Mouse (Mus musculus) forebrain, embryonic 15.5 days (tissue): ENCODE measurements around the gene Man2a1. TPM values are rescaled to one million over a fixed set of nuclear protein-coding genes. Genes with fewer than 3 reads are reported as not detected.

Experiments
- ATAC-seq: fragments of 200-750 bp; cut with Nextera tagmentation; replicated peaks from 2 replicates; pipeline ENCODE4 v1.8.0; 2017; ENCODE audit warnings: mild to moderate bottlenecking, moderate TSS enrichment, moderate library complexity
- H3K27ac ChIP-seq: fragments of 300-500 bp; sonication (generic); replicated peaks from 2 replicates; pipeline ENCODE4 v1.5.1; 2015; ENCODE audit warnings: mild to moderate bottlenecking, inconsistent platforms
- H3K27me3 ChIP-seq: fragments of 300-500 bp; sonication (generic); 2 replicates; pipeline ENCODE4 v1.6.1; 2015; ENCODE audit warnings: inconsistent platforms
- H3K36me3 ChIP-seq: fragments of 300-500 bp; sonication (generic); 2 replicates; pipeline ENCODE4 v1.6.1; 2015; ENCODE audit warnings: mild to moderate bottlenecking, inconsistent platforms
- H3K4me1 ChIP-seq: fragments of 300-500 bp; sonication (generic); 2 replicates; pipeline ENCODE4 v1.6.1; 2015; ENCODE audit warnings: inconsistent platforms
- H3K4me2 ChIP-seq: fragments of 300-500 bp; sonication (generic); replicated peaks from 2 replicates; pipeline ENCODE4 v1.6.1; 2015; ENCODE audit warnings: mild to moderate bottlenecking, inconsistent platforms
- H3K4me3 ChIP-seq: fragments of 300-500 bp; sonication (generic); 2 replicates; pipeline ENCODE4 v1.5.1; 2015; ENCODE audit warnings: mild to moderate bottlenecking, inconsistent platforms
- H3K9ac ChIP-seq: fragments of 300-500 bp; sonication (generic); replicated peaks from 2 replicates; pipeline ENCODE4 v1.6.1; 2015; ENCODE audit warnings: mild to moderate bottlenecking, inconsistent platforms
- H3K9me3 ChIP-seq: fragments of 300-500 bp; sonication (generic); 2 replicates; pipeline ENCODE4 v1.6.1; 2016; ENCODE audit warnings: inconsistent platforms
- WGBS: fragments of 180-500 bp; shearing (Covaris S2); methylation state at CpG from one replicate; pipeline ENCODE4 v1.1.7; 2015; ENCODE audit warnings: mixed read lengths; 5-methylcytosine and 5-hydroxymethylcytosine counted together
- polyA plus RNA-seq: library from polyadenylated mRNA; unstranded; fragments of >200 nt; fragmentation: Nextera tagmentation; extraction: Ambion mirVana; gene quantifications from 2 replicates; pipeline ENCODE4 v1.2.1, GENCODE M21; 2015

The Man2a1 gene
- polyA plus RNA-seq, 1 experiment from 2014 or later = 3.4 TPM

DNA sequence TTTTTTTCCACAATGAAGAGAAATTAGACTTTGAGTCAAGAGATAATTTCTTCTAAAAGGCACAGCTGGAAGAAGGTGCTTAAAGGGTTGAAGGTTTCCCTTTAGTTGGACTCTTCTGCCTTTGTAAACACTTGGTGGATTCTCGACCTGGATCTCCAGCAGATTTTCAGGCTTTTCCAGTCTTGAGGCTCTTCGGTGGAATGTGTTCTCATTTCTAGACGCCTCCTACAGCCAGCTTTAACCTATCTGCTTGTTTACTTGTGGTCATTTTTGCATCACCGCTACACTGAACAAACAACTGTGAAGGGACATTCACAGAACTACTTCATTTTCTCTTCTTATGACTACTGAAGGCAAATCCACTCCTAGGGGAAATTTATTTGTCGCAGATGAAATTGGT, 173.7 kb downstream of the Man2a1 start:
- H3K9ac ChIP-seq = no peak overlapping the region
- H3K27me3 ChIP-seq = no peaks in the 10 kb centered on the region
- no peaks in the 10 kb centered on the region for H3K36me3 ChIP-seq
- H3K9me3 ChIP-seq = no peaks in the 10 kb centered on the region
- 93% methylated on average over 5 of the region's 5 CpGs for WGBS
- H3K4me2 ChIP-seq = no peak overlapping the region
- H3K4me1 ChIP-seq = no peaks in the 10 kb centered on the region; the same call in 1 of the 2 replicates
- H3K4me3 ChIP-seq = no peak overlapping the region
- no peak overlapping the region for H3K27ac ChIP-seq
- no peak for ATAC-seq

- ATAC-seq = no peak
- 55% methylated on average over 3 of the region's 3 CpGs for WGBS
- Histone ChIP-seq H3K27me3 (no peaks in the 10 kb centered on the region), H3K4me1 (no peaks in the 10 kb centered on the region), H3K4me3 (no peak overlapping the region), H3K36me3 (no peaks in the 10 kb centered on the region), H3K9me3 (no peaks in the 10 kb centered on the region), H3K9ac (no peak overlapping the region), H3K4me2 (no peak overlapping the region), H3K27ac (no peak overlapping the region)
These were observed 177.8 kb downstream of the Man2a1 start for GRCm38 (mm10) chr17:64778300-64778699.

- Histone ChIP-seq H3K4me2 (no peak overlapping the region), H3K36me3 (no peaks in the 10 kb centered on the region), H3K4me3 (no peak overlapping the region), H3K4me1 (no peaks in the 10 kb centered on the region), H3K9ac (no peak overlapping the region), H3K27me3 (no peaks in the 10 kb centered on the region), H3K9me3 (no peaks in the 10 kb centered on the region), H3K27ac (no peak overlapping the region)
- no peak for ATAC-seq
- 96% methylated on average over 12 of the region's 12 CpGs for WGBS
These were observed 178.2 kb downstream of the Man2a1 start for GRCm38 (mm10) chr17:64778756-64779155.

DNA sequence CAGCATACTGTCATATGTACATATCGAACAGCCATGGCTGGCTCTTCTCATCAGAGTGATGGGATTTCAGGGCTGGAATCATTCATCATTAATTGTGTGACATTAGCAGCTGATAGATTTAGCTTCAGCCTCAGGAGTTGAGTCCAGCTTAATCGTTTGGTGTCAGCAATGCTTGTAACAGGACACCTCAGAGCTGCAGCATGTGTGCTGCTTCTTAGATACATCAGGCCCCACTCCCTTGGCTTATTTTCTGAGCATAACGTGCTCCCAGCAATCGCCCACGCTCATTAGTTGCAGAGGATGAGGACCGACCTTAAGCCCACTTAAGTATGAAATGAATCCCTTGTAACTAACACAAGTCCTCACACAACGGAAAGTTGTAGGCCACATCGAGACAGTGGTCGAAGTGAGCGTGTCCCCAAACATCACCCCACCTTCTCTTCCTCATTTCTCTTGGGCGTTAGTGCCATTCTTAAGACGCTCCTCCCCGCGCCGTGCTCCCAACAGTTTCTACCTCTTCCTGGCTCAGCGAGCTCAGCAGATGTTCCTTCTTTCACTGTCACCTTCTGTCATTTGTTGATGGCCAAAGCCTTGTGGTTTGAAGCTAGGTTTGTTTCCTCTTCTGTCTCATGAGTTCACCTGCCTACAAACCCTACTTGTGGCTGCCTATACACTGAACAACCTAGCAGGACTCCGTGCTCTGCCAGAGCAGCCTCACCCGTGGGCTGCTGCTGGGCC, 180.4 kb downstream of the Man2a1 start:
- Histone ChIP-seq H3K4me3 (no peak overlapping the region), H3K27ac (no peak overlapping the region), H3K27me3 (no peaks in the 10 kb centered on the region), H3K9me3 (no peaks in the 10 kb centered on the region), H3K9ac (no peak overlapping the region), H3K36me3 (no peaks in the 10 kb centered on the region), H3K4me1 (no peaks in the 10 kb centered on the region), H3K4me2 (no peak overlapping the region)
- 85% methylated on average over 18 of the region's 18 CpGs for WGBS
- ATAC-seq = no peak

DNA sequence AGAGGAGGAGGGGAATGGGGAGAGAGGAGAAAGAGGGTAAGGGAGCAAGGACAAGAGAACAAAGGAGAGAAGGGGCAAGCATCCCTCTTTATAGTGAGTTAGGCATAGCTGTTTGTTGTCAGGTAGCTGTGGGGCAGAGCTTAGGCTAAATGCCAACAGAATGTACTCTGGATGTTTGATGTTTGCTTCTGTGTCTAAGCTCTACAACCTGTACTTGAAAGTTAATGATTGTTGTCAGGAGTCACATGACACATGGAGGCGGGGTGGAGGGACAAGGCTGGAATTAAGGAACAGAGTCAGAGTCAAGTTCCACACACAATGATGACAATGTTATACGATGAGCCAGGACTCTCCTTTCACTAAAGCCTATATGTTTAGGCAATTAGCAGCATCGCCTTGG, 181.8 kb downstream of the Man2a1 start:
- ATAC-seq = no peak
- Histone ChIP-seq H3K9ac (no peak overlapping the region), H3K27me3 (no peaks in the 10 kb centered on the region), H3K4me1 (no peaks in the 10 kb centered on the region), H3K9me3 (no peaks in the 10 kb centered on the region), H3K36me3 (no peaks in the 10 kb centered on the region), H3K4me3 (no peak overlapping the region), H3K27ac (no peak overlapping the region), H3K4me2 (no peak overlapping the region)
- WGBS = 87% methylated on average over 3 of the region's 3 CpGs

GRCm38 (mm10) chr17:64785961-64786360, 185.4 kb downstream of the Man2a1 start:
- no peaks in the 10 kb centered on the region for H3K27me3 ChIP-seq
- H3K9me3 ChIP-seq = no peaks in the 10 kb centered on the region
- H3K4me3 ChIP-seq = no peak overlapping the region
- H3K27ac ChIP-seq = no peak overlapping the region
- 28% methylated on average over 1 of the region's 1 CpGs for WGBS
- no peaks in the 10 kb centered on the region for H3K36me3 ChIP-seq
- no peak for ATAC-seq
- H3K9ac ChIP-seq = no peak overlapping the region
- no peaks in the 10 kb centered on the region for H3K4me1 ChIP-seq
- no peak overlapping the region for H3K4me2 ChIP-seq

- Histone ChIP-seq H3K36me3 (no peaks in the 10 kb centered on the region), H3K27me3 (no peaks in the 10 kb centered on the region), H3K27ac (no peak overlapping the region), H3K9ac (no peak overlapping the region), H3K4me3 (no peak overlapping the region), H3K4me2 (no peak overlapping the region), H3K4me1 (no peaks in the 10 kb centered on the region), H3K9me3 (no peaks in the 10 kb centered on the region)
- WGBS = 84% methylated on average over 13 of the region's 13 CpGs
- ATAC-seq = no peak
These were observed 187.8 kb downstream of the Man2a1 start for GRCm38 (mm10) chr17:64788301-64788700.

DNA sequence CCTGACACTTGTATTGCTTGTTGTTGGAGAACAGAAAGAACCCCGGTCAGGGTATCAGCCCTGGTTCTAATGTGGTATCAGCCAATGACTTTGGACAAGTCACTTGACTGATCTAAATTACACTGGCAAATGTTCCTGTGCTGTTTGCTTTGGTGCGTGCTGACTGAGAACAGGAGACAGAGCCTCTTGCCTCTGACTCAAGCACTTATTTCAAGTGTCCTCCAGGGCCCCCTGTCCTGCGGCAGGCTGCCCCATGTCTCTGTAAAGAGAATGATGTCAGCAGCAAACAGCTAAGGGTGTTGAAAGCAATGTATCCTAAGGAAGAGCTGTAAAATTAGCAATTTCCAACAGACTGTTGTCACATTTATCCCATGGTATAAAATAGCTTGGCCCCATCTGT, 188.6 kb downstream of the Man2a1 start:
- Histone ChIP-seq H3K9me3 (no peaks in the 10 kb centered on the region), H3K4me1 (no peaks in the 10 kb centered on the region), H3K4me2 (no peak overlapping the region), H3K9ac (no peak overlapping the region), H3K36me3 (no peaks in the 10 kb centered on the region), H3K27me3 (no peaks in the 10 kb centered on the region), H3K4me3 (no peak overlapping the region), H3K27ac (no peak overlapping the region)
- 77% methylated on average over 3 of the region's 3 CpGs for WGBS
- ATAC-seq = no peak

DNA sequence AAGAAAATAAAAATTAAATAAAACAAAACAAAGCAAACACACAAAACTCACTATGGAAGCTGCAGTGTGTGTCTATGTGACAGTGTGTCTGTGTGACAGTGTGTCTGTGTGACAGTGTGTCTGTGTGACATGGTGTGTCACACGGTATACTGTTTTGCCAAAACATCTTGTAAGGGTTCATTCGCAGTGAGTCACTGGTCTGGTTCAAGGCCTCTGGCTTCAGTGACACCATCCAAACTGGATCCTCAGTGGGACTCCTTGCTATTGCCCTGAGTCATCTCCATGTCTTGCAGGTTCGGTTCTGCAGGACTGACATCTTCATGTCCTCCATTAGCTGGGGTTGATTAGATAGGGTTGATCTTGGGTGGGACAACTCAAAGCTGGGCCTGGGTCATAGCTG, 191.5 kb downstream of the Man2a1 start:
- H3K27me3 ChIP-seq = no peaks in the 10 kb centered on the region
- no peak overlapping the region for H3K27ac ChIP-seq
- H3K9ac ChIP-seq = no peak overlapping the region
- 86% methylated on average over 3 of the region's 3 CpGs for WGBS
- ATAC-seq = no peak
- no peaks in the 10 kb centered on the region for H3K36me3 ChIP-seq
- no peak overlapping the region for H3K4me2 ChIP-seq
- H3K4me1 ChIP-seq = no peaks in the 10 kb centered on the region
- H3K4me3 ChIP-seq = no peak overlapping the region
- no peaks in the 10 kb centered on the region for H3K9me3 ChIP-seq

DNA sequence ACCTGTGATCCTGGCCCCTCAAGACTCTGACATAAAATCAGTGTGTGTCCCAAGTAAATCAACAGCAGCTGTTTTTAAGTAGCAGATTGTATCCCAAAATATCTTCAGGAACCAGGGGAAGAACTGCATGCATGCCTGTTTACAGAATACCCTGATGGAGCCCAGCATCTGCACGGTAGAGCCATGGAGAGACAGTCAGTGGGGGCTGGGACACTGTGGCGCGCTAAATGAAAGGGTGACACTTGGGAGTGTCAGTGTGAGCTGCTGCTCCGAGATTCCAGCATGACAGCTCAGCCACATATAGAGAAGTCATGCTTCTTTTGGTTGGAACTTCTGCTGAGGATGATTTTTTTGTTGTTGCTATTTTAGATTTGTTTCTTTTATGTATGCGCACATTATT, 192.1 kb downstream of the Man2a1 start:
- H3K4me3 ChIP-seq = no peak overlapping the region
- no peak overlapping the region for H3K27ac ChIP-seq
- H3K4me1 ChIP-seq = no peaks in the 10 kb centered on the region
- ATAC-seq = no peak
- H3K4me2 ChIP-seq = no peak overlapping the region
- 82% methylated on average over 5 of the region's 5 CpGs for WGBS
- no peak overlapping the region for H3K9ac ChIP-seq
- no peaks in the 10 kb centered on the region for H3K9me3 ChIP-seq
- no peaks in the 10 kb centered on the region for H3K27me3 ChIP-seq
- H3K36me3 ChIP-seq = no peaks in the 10 kb centered on the region

DNA sequence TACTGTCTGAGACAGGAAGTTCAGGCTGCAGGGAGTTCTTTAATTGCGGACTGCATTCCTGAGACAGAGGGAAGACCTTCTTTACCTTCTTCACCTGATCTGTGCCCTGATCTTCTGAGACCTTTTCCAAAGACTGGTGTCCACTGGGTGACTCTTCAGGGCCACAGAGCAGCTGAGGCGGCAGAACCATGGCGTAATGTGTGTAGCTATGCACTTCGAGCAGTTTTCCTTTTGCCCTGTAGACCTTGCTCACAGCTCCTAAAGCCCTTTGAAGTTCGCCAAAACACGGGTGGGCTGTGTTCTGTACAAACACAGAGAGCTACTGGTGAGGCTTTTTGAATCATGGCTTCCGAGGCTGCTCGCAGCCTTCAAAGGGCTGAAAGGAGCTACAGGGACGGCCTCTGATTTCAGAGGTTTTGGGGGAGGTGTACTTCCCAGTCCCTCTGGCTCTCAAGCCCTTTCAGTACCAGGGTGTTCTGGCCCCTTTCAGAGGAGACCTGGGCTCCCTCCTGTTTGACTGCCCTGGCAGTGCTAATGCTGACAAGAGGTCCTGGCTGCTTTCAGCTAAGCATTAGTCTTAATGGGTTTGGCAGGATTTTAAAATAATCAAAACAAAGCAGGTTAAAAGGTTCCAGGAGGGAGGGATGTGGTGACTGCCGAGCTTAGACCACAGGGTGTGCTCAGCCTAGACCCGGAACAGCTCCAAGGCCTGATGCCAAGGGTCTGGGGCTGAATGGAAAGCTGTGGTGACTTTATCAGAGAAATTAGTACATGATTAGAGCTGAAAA, 201.8 kb downstream of the Man2a1 start:
- H3K4me3 ChIP-seq = no peak overlapping the region
- no peaks in the 10 kb centered on the region for H3K36me3 ChIP-seq
- WGBS = 28% methylated on average over 11 of the region's 11 CpGs
- no peak overlapping the region for H3K27ac ChIP-seq
- H3K27me3 ChIP-seq = no peaks in the 10 kb centered on the region
- H3K9me3 ChIP-seq = no peaks in the 10 kb centered on the region
- no peak overlapping the region for H3K9ac ChIP-seq
- ATAC-seq = peak; percentile 60
- peaks cover 9% of the 10 kb centered on the region; the same call in 1 of the 2 replicates for H3K4me1 ChIP-seq
- no peak overlapping the region for H3K4me2 ChIP-seq

DNA sequence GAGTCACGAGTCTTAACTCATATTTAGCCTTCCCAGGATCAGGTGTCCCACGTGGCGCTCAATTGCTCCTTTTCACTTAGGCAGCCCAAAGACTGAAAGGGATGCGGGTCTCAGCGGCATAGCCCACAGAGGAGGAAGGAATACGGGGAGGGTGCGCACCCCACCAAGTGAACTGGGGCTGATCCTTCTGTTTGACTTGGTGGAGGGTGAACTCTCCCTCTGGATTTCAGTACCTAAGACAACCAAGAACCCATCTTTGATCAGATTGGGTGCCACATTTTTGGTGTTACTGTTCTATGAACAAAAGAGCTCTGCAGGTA, 202.4 kb downstream of the Man2a1 start:
- H3K9ac ChIP-seq = no peak overlapping the region
- H3K4me1 ChIP-seq = peaks cover 9% of the 10 kb centered on the region; the same call in 1 of the 2 replicates
- no peak overlapping the region for H3K4me3 ChIP-seq
- H3K36me3 ChIP-seq = no peaks in the 10 kb centered on the region
- WGBS = 34% methylated on average over 7 of the region's 7 CpGs
- no peak for ATAC-seq
- no peak overlapping the region for H3K4me2 ChIP-seq
- no peak overlapping the region for H3K27ac ChIP-seq
- no peaks in the 10 kb centered on the region for H3K9me3 ChIP-seq
- H3K27me3 ChIP-seq = no peaks in the 10 kb centered on the region
